Mouse (Mus musculus): ENCODE measurements at regions not wholly inside any gene's neighbourhood (a gene's known extent, or its start where the extent isn't known, plus 50 kb on each side); places are given as distances from the start of the nearest gene placed in this dataset.

- Histone ChIP-seq H3K27ac (no peak overlapping the region), H3K9ac (replicated peaks) (no peak overlapping the region), H3K4me2 (ENCODE audit: low read depth) (no peak overlapping the region), H3K9me3 (ENCODE audit: control insufficient read depth, low read length) (no peaks in the 10 kb centered on the region), H3K27me3 (ENCODE audit: control insufficient read depth, insufficient read depth, low read length) (no peaks in the 10 kb centered on the region), H3K36me3 (replicated peaks; ENCODE audit: control insufficient read depth, insufficient read depth, low read depth) (no peaks in the 10 kb centered on the region), H3K4me3 (ENCODE audit: insufficient read depth in 1 of 2, low read depth in 2 of 2, low read length in 2 of 2) (no peak overlapping the region), H3K4me1 (replicated peaks; ENCODE audit: control insufficient read depth in 2 of 2, insufficient read depth in 2 of 2, low read length in 1 of 2) (no peaks in the 10 kb centered on the region)
- TF ChIP-seq EP300 (IDR thresholded peaks at IDR 0.05; ENCODE audit: low read depth) (no peak), CTCF (IDR thresholded peaks at IDR 0.05; ENCODE audit: low read depth) (no peak)
- WGBS (ENCODE audit: insufficient replicate concordance) = 33% methylated on average over 2 of the region's 2 CpGs
- DNase-seq (ENCODE audit: low read depth in 3 of 3, low spot score in 3 of 3) = no peak
- ATAC-seq (ENCODE audit: insufficient read depth) = no peak
Measured at GRCm38 (mm10) chr13:42394572-42394971, 93.3 kb downstream of the Edn1 start.

- no peak overlapping the region for H3K27ac ChIP-seq
- ATAC-seq (ENCODE audit: insufficient read depth) (no peak), DNase-seq (ENCODE audit: low read depth in 3 of 3, low spot score in 3 of 3) (no peak)
- H3K36me3 ChIP-seq (replicated peaks; ENCODE audit: control insufficient read depth, insufficient read depth, low read depth) = no peaks in the 10 kb centered on the region
- TF ChIP-seq EP300 (IDR thresholded peaks at IDR 0.05; ENCODE audit: low read depth) (no peak), CTCF (IDR thresholded peaks at IDR 0.05; ENCODE audit: low read depth) (no peak)
- no peak overlapping the region for H3K4me2 ChIP-seq (ENCODE audit: low read depth)
- H3K4me1 ChIP-seq (replicated peaks; ENCODE audit: control insufficient read depth in 2 of 2, insufficient read depth in 2 of 2, low read length in 1 of 2) = no peaks in the 10 kb centered on the region
- WGBS (ENCODE audit: insufficient replicate concordance) = 40% methylated on average over 2 of the region's 2 CpGs
- no peak overlapping the region for H3K4me3 ChIP-seq (ENCODE audit: insufficient read depth in 1 of 2, low read depth in 2 of 2, low read length in 2 of 2)
- H3K9me3 ChIP-seq (ENCODE audit: control insufficient read depth, low read length) = no peaks in the 10 kb centered on the region
- no peak overlapping the region for H3K9ac ChIP-seq (replicated peaks)
- H3K27me3 ChIP-seq (ENCODE audit: control insufficient read depth, insufficient read depth, low read length) = no peaks in the 10 kb centered on the region
Measured at GRCm38 (mm10) chr13:42401513-42401912, 100.2 kb downstream of the Edn1 start.

GRCm38 (mm10) chr13:42403231-42404020, 102.2 kb downstream of the Edn1 start:
- TF ChIP-seq EP300 (IDR thresholded peaks at IDR 0.05; ENCODE audit: low read depth) = no peak
- TF ChIP-seq CTCF (IDR thresholded peaks at IDR 0.05; ENCODE audit: low read depth) = no peak
- ATAC-seq (ENCODE audit: insufficient read depth) = no peak
- DNase-seq (ENCODE audit: low read depth in 3 of 3, low spot score in 3 of 3) = no peak
- no peaks in the 10 kb centered on the region for H3K27me3 ChIP-seq (ENCODE audit: control insufficient read depth, insufficient read depth, low read length)
- 52% methylated on average over 3 of the region's 3 CpGs for WGBS (ENCODE audit: insufficient replicate concordance)
- no peak overlapping the region for H3K4me3 ChIP-seq (ENCODE audit: insufficient read depth in 1 of 2, low read depth in 2 of 2, low read length in 2 of 2)
- H3K36me3 ChIP-seq (replicated peaks; ENCODE audit: control insufficient read depth, insufficient read depth, low read depth) = no peaks in the 10 kb centered on the region
- no peak overlapping the region for H3K4me2 ChIP-seq (ENCODE audit: low read depth)
- no peaks in the 10 kb centered on the region for H3K9me3 ChIP-seq (ENCODE audit: control insufficient read depth, low read length)
- H3K9ac ChIP-seq (replicated peaks) = no peak overlapping the region
- H3K27ac ChIP-seq = no peak overlapping the region
- no peaks in the 10 kb centered on the region for H3K4me1 ChIP-seq (replicated peaks; ENCODE audit: control insufficient read depth in 2 of 2, insufficient read depth in 2 of 2, low read length in 1 of 2)

DNA sequence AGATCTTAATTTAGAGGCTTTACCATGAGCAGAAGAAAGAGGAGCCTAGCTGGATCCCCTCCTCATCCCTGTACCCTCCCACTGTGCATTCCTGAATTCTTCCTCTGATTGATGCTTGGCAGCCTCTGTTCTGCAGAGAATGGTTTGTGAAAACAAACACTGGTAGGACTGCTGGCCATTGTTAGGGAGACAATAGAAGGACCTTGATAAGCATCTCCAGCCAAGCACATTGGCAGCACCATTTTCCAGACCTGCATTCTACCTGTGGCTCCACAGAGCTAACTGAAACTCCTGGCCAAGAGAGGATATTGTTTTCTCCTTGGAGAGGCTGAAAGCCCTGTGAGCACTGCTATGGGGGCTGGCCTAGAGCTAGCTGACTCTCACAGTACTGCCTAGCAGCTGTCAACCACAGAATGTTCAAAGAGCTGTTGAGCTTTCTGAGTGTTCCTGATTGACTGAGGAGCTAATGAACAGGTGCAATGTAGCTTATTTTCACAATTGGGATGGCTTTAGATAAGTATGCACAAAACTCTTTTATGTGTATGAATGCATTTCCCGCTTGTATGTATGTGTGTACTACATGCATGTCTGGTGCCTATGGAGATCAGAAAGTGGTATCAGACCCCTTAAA, 111.5 kb downstream of the Edn1 start:
- DNase-seq (ENCODE audit: low read depth in 3 of 3, low spot score in 3 of 3) (no peak), ATAC-seq (ENCODE audit: insufficient read depth) (no peak)
- H3K9me3 ChIP-seq (ENCODE audit: control insufficient read depth, low read length) = no peaks in the 10 kb centered on the region
- H3K4me2 ChIP-seq (ENCODE audit: low read depth) = no peak overlapping the region
- no peaks in the 10 kb centered on the region for H3K36me3 ChIP-seq (replicated peaks; ENCODE audit: control insufficient read depth, insufficient read depth, low read depth)
- WGBS (ENCODE audit: insufficient replicate concordance) = 41% methylated on average over 1 of the region's 1 CpGs
- H3K27me3 ChIP-seq (ENCODE audit: control insufficient read depth, insufficient read depth, low read length) = no peaks in the 10 kb centered on the region
- no peak for TF ChIP-seq CTCF (IDR thresholded peaks at IDR 0.05; ENCODE audit: low read depth)
- TF ChIP-seq EP300 (IDR thresholded peaks at IDR 0.05; ENCODE audit: low read depth) = no peak
- no peak overlapping the region for H3K4me3 ChIP-seq (ENCODE audit: insufficient read depth in 1 of 2, low read depth in 2 of 2, low read length in 2 of 2)
- no peak overlapping the region for H3K9ac ChIP-seq (replicated peaks)
- no peak overlapping the region for H3K27ac ChIP-seq
- no peaks in the 10 kb centered on the region for H3K4me1 ChIP-seq (replicated peaks; ENCODE audit: control insufficient read depth in 2 of 2, insufficient read depth in 2 of 2, low read length in 1 of 2)

GRCm38 (mm10) chr13:42446921-42447320, 145.6 kb downstream of the Edn1 start:
- Histone ChIP-seq H3K27me3 (ENCODE audit: control insufficient read depth, insufficient read depth, low read length) (no peaks in the 10 kb centered on the region), H3K36me3 (replicated peaks; ENCODE audit: control insufficient read depth, insufficient read depth, low read depth) (no peaks in the 10 kb centered on the region), H3K4me2 (ENCODE audit: low read depth) (no peak overlapping the region), H3K4me1 (replicated peaks; ENCODE audit: control insufficient read depth in 2 of 2, insufficient read depth in 2 of 2, low read length in 1 of 2) (no peaks in the 10 kb centered on the region), H3K27ac (no peak overlapping the region), H3K9ac (replicated peaks) (no peak overlapping the region), H3K4me3 (ENCODE audit: insufficient read depth in 1 of 2, low read depth in 2 of 2, low read length in 2 of 2) (no peak overlapping the region), H3K9me3 (ENCODE audit: control insufficient read depth, low read length) (no peaks in the 10 kb centered on the region)
- DNase-seq (ENCODE audit: low read depth in 3 of 3, low spot score in 3 of 3) (no peak), ATAC-seq (ENCODE audit: insufficient read depth) (no peak)
- TF ChIP-seq EP300 (IDR thresholded peaks at IDR 0.05; ENCODE audit: low read depth) = no peak
- no peak for TF ChIP-seq CTCF (IDR thresholded peaks at IDR 0.05; ENCODE audit: low read depth)
- 11% methylated on average over 1 of the region's 1 CpGs for WGBS (ENCODE audit: insufficient replicate concordance)

All from liver, embryonic 14.5 days (tissue).